Mouse (Mus musculus) adrenal gland, postnatal 25 days (tissue): ENCODE measurements around the gene Aldoart2. TPM values are rescaled to one million over a fixed set of nuclear protein-coding genes. Genes with fewer than 3 reads are reported as not detected.
"Not testable (repeated sequence)": the region's sequence is repeated elsewhere in the genome, so short reads cannot be mapped to it uniquely, and the experiment has no call there.

Experiments
- DNase-seq: peaks from one replicate; pipeline ENCODE4 v3.0.0; 2021; ENCODE audit warnings: mixed read lengths
- long read RNA-seq: library from polyadenylated mRNA; stranded (forward); transcript quantifications from one replicate; pipeline ENCODE4 v2.0.0, GENCODE M21; 2021
- total RNA-seq: library from RNA; stranded (reverse); gene quantifications from 2 replicates; pipeline ENCODE4 v1.2.3, GENCODE M21; 2021

The Aldoart2 gene
- not detected in 2 replicates for total RNA-seq
- long read RNA-seq, result 0 reads

DNA sequence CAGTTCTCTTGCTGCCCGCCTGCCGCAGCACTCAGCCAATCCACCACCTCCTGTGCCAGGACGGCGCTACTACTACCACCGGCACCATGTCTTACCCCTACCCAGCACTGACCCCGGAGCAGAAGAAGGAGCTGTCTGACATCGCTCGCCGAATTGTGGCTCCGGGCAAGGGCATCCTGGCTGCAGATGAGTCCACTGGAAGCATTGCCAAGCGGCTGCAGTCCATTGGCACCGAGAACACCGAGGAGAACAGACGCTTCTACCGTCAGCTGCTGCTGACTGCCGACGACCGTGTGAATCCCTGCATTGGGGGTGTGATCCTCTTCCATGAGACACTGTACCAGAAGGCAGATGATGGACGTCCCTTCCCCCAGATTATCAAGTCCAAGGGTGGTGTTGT lies at the start of gene Aldoart2:
Gene Aldoart2 (plus strand): TSS at position 34 of the 400 bp plus-strand sequence.
- DNase-seq, result no peak

DNA sequence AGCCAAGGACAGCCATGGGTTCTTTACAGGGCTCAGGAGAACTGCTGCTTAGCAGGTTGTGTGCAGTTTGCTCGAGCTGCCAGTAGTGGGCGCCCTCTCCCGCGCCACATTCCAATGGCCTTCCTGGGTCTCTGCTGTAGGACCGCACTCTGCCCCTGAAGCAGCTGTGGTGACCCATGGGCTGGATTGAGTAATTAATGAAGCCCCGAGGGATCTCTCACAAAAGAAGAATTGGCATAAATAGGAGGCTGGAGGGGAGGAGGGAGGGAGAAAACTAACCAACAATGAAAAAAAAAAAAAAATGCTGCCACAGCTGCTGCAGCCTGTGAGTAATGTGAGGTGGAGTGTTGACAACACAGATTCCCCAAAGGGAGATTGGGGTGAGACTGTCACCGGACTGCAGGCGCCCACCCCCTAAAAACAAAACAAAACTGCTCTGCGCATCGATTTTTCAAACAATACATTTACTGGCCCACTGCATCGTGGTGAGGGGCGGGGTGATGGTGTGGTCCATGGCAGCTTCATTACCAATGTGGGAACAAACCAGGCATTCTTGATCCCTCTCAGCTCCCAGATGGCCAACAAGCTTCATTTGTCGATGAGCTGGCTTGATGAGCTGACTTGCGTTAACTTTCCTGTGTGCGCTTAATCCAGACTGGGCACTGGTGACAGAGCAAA lies 46.8 kb upstream of the Aldoart2 start:
- DNase-seq, result peak; percentile 52

DNA sequence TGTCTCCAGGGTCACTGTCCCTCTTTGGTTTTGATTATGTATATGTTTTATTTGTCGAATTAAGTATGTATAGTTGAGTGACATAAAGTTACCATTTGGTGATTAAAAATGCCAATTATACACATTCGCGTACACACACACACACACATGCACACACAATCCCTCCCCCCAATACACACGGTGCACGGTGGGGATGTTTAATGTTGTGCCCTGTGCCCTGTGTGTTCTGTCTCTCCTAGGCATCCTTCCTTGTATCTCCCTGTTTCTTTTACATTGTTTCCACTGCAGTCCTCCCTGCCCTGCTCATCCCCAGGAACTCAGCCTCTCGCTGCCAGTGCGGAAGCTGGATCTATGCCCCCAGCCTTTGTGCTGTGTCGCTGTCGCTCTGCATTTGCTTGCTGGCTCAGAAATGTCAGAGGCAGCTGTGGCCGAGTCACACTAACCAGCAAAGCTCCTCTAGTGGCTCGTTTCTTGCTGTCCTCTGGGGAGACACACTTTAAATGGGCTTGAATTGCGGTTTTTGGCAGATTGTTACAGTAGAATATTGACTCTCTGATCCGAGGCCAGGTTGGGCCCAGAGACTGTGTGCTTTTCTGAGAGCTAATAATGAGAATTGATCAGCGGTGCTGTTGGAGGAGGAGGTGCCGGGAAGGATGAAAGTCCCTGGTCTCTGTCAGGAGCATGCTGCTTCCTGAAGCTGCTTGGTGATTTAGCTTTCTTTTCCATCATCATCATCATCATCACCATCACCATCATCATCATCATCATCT lies 37.9 kb upstream of the Aldoart2 start:
- DNase-seq, result no peak

DNA sequence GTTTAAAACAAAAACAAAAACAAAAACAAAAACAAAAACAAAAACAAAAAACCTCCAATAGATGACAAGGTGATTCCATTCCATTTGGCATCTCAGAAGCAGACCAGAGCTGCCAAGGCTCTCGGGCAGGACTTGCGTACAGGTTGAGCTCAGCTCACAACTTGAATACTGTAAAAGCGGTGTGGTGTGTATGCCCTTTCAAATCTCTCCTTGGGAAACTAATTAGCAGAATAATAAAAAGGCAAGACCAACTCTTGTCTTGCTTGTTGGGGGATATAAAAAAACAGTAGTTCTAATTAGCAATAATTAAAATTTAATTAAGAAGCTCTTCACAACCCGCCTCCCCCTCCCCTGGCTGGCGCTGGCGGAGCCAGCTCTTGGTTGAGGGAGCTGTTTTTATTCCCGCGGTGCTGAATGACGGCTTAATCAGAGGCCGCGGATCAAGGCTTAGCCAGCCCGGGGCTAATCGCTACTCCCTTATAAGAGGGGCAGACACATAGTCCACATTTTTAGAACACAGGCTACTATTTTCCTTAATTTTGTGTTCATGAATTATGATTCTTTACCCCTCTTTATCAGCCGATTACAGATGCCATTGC lies 28.4 kb upstream of the Aldoart2 start:
- DNase-seq, result peak; percentile 16

DNA sequence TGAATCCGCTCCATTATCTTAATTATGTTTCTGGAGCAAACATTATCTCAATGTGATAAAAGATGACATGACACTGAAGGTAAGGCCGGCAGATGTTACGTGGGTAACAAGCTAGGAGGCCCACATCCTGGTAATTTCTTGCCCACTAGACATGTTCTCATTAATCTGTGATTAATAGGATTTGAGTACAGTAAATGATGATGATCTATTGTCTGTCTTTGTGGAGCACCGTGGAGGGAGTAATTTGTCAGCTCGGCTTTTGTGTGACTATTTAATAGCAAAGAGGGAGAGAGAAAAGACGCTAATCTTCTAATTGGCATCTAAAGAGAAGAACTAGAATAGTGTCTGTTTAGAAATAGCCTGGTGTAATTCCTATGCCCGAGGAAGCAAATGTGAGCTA lies 27.3 kb upstream of the Aldoart2 start:
- no peak for DNase-seq

DNA sequence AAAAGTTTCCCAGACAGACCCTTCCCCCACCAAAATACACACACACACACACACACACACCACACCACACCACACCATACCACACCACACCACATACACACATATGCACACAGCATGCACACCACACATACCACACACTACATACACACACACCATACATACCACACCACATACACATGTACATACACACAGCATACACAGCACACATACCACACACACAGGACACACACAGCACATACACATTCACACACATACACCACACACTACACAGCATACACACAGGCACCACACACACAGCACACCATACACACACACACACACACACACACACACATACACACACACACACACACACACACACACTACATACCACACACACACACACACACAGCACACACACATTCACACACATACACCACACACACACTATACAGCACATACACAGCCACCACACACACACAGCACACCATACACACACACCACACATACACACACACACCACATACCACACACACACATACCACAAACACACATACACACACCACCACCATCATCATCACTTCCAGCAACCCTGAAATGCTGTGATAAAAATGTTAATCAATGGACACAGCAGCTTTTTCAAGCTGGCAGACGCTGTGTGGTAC lies 26.6 kb upstream of the Aldoart2 start:
- no peak for DNase-seq

DNA sequence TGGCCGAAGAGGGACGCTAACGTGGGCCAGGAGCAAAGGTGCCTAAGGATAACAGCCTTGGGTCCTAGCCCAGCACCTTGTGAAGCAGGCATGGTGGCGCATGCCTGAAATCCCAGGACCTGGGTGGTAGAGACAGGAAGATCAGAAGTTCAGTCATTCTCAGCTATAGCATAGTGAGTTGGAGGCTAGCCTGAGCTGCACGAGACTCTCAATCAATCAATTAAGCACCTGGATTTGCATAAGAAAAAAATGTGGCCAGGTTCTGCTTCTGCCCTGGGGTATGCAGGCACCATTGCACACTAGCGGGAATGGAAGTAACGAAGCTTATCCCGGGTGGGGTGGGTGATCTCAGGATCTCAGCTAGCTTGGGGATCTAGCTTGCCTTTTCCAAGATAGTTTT lies 25.9 kb upstream of the Aldoart2 start:
- no peak for DNase-seq

DNA sequence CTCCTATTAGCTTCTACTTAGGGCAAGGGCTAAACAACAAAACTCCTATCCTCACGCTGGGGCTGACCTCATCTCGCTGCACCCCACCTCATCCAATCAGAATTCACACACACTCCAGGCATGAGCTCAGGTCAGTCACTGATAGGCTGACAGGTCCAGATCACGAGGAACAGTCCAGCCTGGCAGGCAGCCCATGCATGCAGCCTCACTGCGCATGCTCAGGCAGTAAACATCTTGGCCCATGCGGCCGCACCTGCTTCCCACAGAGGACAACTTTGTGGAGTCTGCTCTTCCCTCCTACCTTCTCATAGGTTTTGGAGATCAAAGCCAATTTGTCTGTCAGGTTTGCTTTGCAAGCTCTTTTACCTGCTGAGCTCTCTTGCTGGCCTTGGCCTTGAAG lies 10.1 kb upstream of the Aldoart2 start:
- DNase-seq, result not testable (repeated sequence)

DNA sequence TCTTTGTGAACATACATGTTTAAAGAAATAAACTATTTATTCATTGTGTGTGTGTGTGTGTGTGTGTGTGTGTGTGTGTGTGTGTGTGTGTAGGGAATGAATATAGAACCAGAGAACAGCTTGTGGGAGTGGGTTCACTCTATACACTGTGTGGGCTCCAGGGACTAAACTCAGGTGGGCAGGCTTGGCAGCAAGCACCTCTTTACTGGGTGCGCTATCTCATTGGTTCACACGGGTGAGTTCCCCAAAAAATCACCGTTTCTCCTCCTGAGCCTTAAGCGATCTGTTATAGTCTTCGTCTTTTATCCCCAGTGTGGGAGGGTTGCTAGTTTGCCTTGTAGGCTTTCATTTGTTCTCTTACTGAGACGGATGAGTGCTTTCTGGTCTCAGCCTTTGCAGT lies 7.2 kb upstream of the Aldoart2 start:
- no peak for DNase-seq

DNA sequence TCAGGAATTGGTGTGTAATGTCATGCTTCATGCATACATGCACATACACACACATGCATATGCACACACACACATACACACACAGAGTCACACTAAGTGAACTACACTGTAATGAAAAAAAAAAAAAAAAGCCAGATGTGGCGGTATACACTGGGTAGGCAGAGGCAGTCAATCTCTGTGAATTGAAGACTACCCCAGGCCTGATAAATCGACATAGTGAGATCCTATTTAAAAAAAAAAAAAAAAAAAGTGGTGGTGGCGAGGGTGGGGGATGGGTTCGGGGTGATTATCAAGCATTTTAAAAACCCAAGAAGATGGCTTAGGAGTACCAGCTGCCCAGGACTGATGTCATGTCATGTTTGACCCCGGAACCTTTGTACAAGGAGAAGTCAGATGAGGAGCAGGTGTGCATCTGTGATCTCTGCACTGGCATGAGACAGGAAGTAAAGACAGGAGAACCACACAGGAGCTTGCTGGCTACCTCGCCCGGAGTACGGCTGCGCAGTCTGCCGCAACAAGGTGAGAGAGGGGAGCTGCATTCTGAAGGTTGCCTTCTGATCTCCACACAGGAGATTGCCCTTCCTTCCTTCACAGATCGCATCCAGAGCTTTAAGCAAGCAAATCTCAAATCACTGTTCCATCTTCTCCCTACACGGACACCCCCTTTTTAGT lies 5.7 kb upstream of the Aldoart2 start:
- no peak for DNase-seq

DNA sequence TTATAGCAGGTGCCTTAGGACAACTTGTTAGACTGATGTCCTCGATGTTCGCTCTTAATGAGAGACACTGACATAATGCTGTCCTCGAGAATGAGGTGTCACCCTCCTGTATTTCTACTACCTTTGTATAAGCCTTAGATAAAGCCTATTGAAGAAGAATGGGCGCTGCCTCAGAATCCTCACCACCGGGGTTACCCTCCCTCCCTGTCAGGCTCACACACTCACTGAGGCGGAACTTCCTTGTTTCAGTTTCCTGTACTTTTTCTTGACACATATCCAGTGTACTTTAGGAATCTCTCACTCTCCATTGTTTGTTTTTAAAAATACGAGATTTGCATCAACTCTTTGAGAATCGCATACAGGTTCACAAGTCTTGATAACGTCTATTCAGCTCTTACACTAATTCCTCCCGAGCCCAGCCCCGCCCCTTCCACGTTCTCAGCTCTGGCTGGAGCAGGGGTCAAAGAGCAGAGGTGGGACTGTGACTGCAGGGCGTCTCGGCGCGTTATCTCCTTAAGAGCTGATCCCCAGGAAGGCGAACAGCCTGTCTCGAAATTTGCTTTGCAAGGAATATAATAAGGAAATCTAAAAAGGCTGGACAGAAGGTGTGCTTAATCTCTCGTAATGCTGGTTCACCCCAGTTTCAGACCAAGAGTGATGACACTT lies 4.9 kb upstream of the Aldoart2 start:
- DNase-seq, result peak; percentile 28

DNA sequence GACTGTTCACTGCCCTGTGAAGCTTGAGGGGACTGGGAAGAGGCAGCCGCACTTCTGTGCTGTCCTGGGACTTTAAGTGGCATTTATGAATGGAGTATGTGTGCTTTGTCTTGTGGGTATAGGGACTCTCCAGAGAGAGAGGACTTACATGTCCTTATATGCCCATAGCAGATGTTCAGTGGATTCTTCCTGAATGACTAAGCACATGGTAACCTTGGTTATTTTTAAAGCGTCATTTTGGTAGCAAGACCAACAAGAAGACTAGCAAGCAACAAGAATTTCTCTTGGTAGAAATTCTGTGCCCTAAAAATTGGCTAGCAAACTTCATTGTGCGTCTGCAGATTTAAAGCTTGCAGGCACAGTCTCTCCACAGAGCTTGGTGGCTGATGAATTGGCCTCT lies 1.3 kb upstream of the Aldoart2 start:
- no peak for DNase-seq

DNA sequence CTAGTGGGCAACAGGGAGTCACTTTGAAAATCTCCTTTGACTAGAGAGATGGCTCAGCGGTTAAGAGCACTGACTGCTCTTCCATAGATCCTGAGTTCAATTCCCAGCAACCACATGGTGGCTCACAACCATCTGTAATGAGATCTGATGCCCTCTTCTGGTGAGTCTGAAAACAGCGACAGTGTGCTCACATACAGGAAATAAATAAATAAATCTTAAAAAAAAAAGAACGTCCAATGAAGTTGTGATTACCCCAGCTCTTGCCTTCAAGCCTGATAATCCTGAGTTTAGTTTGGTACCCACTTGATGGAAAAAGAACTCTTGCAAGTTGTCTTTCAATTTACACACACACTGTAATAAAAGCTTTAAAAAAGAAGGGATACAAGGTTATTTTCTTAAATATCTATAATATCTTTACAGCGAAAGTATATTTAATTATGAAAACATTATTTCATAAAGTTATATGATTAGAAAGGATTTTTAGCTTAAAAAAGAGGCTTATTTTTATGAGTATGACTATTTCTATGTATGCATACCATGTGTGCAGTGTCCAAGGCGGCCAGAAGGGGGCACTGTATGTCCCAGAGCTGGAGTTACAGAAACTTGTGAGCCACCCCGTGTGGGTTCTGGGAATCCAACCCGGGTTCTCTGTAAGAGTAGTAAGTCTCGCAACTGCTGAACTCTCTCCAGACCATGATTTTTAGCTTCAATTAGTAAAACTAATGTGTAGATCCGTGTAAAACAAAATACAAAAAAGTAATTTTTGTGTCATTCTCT lies 664 bp upstream of the Aldoart2 start:
- no peak for DNase-seq

DNA sequence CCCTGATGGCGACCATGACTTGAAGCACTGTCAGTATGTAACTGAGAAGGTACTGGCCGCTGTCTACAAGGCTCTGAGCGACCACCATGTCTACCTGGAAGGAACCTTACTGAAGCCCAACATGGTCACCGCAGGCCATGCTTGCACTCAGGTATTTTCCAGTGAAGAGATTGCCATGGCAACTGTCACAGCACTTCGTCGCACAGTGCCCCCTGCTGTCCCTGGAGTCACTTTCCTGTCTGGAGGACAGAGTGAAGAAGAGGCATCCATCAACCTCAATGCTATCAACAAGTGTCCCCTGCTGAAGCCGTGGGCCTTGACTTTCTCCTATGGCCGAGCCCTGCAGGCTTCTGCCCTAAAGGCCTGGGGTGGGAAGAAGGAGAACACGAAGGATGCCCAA lies 828 bp downstream of the Aldoart2 start:
- DNase-seq, result no peak

DNA sequence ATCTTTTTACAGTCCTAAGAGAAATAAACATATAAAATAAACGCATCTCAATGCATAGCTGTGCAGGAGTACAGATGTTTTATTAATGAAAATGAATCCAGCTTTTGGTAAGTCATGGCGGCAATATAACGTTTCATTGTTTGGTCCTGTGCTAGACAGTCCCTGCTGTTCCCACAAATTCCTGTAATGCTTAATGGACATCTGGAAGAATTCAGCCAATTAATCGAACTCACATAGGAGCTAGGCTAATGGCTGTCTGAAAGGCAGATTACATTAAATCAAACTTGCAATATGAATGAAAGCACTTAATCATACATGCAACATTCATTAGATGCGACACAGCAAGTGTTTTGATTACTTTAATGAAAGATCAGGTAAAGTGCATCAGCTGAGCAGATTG lies 1.8 kb downstream of the Aldoart2 start:
- no peak for DNase-seq

DNA sequence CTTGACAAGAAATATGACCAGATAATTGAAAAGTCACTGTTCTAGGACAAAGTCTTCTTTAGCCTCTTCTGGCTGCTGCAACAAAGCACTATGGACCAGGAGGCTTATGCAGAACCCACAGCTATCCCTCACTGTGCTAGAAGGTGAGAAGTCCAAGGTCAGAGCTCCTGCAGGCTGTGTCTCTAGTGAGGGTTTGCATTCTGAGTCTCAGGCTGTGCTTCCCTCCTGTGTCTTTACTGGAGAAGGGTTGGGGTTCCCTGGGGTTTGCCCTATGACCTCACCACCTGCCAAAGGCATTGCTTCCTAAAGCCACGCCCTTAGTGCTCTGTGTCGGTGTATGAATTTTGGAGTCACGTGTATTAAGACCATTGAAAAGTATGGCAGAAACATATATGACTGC lies 3.4 kb downstream of the Aldoart2 start:
- DNase-seq, result no peak

DNA sequence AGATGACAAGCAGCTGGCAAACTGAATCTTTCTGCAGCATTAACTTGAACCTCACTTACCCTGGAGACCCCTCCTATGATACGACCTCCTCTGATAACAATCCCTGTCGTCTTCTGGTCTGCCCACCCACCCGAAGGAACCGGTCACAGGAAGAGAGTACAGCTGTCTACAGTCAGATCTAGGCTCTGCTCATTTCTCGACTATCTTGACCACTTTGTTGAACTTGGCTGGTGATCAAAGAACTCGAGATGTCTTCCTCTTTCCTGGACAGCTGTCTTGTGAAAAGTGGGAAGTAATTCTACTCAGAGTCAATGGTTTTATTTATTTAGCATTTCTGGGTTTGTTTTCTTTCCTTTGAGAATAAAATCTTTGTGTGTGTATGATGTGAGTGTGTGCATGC lies 4.6 kb downstream of the Aldoart2 start:
- no peak for DNase-seq

DNA sequence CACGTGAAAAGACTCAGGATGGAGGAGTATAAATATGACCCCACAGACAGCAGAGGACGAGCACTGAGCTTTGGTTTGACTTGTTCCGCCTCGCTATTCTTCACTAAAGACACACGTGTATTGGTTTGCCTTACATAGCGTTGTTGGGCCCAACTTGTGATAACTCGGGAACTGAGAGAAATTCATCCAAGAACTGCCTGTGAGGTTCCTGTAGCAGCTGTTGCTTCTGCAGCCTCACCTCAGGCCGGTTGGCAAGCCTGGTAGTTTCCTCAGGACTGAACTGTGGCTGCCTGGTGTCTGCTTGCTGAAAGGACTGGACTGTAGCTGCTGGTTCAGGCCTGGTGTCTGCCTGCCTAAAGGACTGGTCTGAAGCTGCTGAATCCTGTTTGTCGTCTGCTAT lies 5.6 kb downstream of the Aldoart2 start:
- DNase-seq, result no peak

DNA sequence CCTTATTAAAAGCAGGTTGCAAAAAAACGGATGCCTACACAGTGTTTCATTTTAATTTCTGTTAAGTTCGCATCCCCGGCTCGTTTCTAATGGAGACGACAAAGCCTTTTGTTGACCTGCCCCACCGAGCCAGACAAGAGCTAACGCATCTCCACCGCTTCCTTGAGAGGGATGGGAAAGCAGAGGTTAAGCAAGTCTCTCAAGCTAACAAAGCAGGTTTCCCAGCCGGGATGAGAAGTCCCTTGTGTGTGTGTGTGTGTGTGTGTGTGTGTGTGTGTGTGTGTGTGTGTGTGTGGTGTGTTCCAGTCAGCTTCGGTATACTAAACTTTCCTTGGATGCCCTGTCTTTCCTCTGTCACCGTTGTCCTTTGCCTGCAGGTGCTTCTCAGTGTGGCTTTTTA lies 6.1 kb downstream of the Aldoart2 start:
- DNase-seq, result no peak

DNA sequence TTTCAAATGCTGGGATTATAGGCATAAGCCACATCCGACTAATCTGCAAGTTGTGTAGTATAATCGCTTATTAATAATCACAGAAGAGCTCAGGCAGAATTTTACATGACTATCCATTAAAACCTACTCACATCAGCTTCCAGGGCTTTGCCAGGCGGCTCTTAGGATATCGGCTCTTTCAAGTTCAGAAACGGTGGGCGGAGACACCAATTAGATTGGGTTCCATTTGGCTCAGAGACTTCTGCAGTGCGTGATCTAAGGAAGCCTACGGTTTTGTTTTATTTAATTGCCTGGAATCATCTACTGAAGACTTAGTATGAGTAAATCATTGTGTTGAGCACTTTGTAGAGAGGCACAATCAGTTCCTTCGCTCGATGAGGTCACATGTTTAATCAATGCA lies 6.6 kb downstream of the Aldoart2 start:
- no peak for DNase-seq

DNA sequence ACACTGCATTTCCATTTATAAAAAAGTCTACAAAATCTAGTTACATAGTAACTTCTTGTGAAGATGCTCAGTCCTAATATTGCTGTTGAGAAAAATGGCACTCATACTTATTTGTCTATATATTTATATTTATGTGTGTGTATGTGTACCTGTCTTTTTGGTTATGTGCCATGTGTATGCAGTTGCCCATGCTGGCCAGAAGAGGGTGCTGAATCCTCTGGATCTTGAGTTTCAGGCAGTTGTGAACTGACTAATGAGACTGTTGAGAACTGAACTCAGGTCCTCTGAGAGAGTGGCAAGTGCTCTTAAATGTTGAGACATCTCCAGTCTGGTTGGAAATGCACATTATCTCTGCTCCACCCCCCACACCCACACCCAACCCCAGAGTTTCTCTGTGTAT lies 8.1 kb downstream of the Aldoart2 start:
- DNase-seq, result no peak
